Mouse (Mus musculus) ES-Bruce4 (cell line): ENCODE results near the gene Nlrx1.

ENCODE experiments used
- CTCF ChIP-seq: IDR thresholded peaks from one replicate; pipeline ENCODE4 v1.8.1; 2011; ENCODE audit warnings: low read depth, low read length
- EP300 ChIP-seq: IDR thresholded peaks from 2 replicates; pipeline ENCODE4 v1.6.1; 2011; ENCODE audit warnings: low read depth, low read length; ENCODE audit not compliant: insufficient read depth

DNA sequence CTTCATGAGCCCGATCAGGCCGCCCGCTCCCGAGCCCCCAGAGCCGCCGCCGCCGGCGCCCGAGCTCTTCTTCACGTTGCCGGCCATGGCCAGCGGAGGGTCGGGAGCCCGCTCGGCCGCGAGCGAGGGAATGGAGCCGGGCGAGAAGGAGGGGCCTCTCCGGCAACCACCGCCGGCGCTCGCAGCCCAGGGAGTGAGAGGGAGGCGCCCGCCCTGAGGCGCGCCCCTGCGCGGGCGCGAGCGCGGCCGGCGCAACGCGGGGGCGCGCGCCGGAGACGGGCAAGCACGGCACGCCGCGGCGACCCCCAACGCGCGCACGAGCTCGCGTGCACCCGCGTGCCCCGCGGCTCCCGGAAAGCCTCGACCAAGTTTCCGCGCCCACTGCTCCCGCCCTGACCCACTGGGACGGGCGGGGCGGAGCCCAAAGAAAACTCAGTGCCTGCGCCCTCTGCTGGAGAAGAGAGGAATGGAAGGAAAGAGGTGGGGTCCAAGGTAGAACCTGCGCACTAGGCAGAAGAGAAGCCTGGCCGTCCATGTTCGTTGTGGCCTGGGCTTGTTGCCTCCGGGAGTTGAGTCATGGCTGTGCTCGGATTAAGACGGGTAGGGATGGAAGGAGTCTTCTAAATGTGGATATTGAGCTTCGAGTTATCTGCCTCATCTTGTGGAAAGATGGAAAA is 34.5 kb downstream of the Nlrx1 start, which contains the start of gene Cbl:
- TF ChIP-seq CTCF (peak; percentile 87), EP300 (0 out of 2 replicates have a peak, but pooled peaks have one; percentile 29)
